Mouse (Mus musculus) cerebellum, postnatal 14 days (tissue): ENCODE measurements around the gene Fbxo46.

Experiments
- DNase-seq, 2 experiments: peaks; one replicate each; pipeline ENCODE4 v3.0.0; 2021; ENCODE audit warnings: mixed read lengths in 2 of 2

Gene Fbxo46

GRCm38 (mm10) chr7:19093537-19094385 is 25.9 kb upstream of the Fbxo46 start:
- peak; percentile 63 to 79 for DNase-seq

DNA sequence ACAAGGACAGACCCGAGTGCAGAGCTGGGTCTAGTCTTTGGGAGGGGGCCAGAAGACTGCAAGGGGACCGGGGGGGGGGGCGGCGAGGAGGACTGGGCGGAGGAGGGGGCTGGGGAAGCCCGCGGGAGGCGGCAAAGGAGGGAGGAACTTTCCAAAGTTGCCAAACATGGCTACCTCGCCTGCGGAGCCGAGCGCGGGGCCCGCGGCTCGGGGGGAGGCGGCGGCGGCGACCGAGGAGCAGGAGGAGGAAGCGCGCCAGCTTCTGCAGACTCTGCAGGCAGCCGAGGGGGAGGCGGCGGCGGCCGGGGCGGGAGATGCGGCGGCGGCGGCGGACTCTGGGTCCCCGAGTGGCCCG is 25.2 kb upstream of the Fbxo46 start, which contains the start of gene Six5:
Gene Six5 (plus strand): TSS at position 124 of the 355 bp plus-strand sequence.
- no peak for DNase-seq

DNA sequence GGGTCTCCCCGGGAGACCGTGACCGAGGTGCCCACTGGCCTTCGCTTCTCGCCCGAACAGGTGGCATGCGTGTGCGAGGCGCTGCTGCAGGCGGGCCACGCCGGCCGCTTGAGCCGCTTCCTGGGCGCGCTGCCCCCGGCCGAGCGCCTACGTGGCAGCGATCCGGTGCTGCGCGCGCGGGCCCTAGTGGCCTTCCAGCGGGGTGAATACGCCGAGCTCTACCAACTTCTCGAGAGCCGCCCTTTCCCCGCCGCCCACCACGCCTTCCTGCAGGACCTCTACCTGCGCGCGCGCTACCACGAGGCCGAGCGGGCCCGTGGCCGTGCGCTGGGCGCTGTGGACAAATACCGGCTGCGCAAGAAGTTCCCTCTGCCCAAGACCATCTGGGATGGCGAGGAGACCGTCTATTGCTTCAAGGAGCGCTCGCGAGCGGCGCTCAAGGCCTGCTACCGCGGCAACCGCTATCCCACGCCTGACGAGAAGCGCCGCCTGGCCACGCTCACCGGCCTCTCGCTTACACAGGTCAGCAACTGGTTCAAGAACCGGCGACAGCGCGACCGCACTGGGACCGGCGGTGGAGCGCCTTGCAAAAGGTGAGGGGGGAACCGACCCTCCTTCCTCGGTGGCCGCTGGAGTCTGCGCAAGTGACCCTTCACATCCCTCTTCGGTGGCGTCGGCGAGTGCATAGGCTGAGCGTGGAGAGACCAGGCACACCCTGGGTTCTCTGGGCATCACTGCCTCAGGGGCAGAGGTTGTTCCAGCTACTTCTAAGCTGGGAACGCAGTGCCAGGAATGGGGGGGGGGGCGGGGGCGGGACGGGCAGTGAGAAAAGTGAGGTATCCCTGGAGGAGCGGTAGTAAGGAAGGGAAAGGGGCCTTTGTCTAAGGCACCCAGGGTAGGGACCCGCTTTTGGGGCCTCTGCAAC is 24.6 kb upstream of the Fbxo46 start:
- peak; percentile 36 to 37 for DNase-seq

GRCm38 (mm10) chr7:19095751-19096110 is 23.9 kb upstream of the Fbxo46 start:
- peak in 1 of 2 experiments; percentile 43 for DNase-seq

GRCm38 (mm10) chr7:19096421-19096976 is 23.2 kb upstream of the Fbxo46 start:
- no peak for DNase-seq

- DNase-seq = no peak
Measured at GRCm38 (mm10) chr7:19097217-19097616, 22.4 kb upstream of the Fbxo46 start.

DNA sequence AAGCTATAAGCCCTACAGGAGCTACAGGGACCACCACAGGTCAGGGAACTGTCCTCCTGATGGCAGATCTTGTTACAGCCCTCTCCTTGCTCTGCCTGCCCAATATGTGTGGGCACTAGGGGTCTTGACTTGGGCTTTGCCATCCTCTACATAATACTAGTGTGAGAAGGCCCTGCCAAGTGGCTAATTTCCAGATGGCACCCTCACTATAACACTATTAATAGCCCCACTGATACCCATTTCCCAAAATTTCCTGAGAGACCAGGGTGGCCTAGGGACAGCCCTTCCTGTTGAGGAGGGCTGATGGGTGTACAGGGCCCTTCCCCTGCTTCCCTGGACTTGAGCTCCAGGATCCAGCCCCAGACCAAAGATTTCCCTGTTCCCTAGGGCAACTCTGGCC is 21.8 kb upstream of the Fbxo46 start:
- peak in 1 of 2 experiments; percentile 59 for DNase-seq

DNA sequence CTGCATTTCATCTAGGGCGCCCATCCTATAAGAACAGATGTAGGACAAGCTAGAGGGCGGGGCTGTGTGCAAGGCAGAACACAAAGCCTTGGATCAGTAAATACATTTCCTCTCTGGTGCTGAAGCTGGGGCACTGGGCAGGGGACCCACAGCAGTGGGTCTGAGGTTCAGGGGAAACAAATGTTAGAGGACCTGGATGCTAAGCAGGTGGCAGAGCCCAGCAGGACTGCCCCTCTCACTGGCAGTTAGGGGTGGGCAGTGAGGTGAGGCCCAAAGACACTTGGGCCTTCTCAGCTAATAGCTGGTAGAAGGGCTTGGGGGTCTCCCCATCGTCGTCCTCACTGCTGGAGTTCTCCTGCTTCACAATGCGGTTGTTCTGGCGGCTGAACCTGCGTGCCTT is 20.8 kb upstream of the Fbxo46 start:
- no peak for DNase-seq

DNA sequence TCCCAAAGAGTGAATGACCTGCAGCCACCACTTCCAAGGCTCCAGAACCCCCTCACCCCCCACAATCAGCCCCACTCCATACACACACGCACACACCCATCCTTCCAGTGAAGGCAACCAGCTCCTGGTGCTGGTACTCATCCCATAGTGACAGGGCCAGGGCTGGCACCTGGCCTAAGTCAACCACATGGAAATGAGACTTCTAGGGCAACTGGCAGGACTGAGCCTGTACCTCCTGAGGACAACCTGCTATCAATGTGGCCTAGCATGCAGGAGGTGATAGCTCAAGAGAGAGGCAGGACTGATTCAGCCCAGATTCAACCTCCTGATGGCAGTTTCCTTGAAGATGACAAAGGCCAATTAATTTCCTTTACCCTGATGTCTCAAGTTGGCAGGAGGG is 19.4 kb upstream of the Fbxo46 start:
- DNase-seq = no peak

- no peak for DNase-seq
Measured at GRCm38 (mm10) chr7:19103741-19104140, 15.9 kb upstream of the Fbxo46 start.

- no peak for DNase-seq
Measured at GRCm38 (mm10) chr7:19104486-19104885, 15.2 kb upstream of the Fbxo46 start.

DNA sequence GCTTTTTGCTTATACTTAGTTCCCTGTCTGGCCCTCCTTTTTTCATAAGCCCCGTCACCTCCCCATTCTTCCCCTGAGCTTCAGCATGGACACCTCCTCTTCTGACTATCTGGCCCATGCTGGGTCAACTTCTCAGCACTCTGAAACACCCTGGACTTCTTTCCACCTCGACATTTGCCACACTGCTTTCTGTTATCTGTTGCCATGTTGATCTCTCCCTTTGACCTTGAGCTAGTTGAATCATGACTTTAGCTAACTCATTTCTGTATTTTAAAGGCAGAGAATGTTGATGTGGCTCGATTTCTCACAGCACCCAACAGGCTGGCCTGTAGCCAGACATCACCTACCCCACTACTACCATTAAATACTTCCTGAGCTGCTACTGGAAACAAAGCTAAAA is 12.2 kb upstream of the Fbxo46 start:
- DNase-seq = no peak

GRCm38 (mm10) chr7:19109565-19109964 is 10.1 kb upstream of the Fbxo46 start:
- DNase-seq = no peak

DNA sequence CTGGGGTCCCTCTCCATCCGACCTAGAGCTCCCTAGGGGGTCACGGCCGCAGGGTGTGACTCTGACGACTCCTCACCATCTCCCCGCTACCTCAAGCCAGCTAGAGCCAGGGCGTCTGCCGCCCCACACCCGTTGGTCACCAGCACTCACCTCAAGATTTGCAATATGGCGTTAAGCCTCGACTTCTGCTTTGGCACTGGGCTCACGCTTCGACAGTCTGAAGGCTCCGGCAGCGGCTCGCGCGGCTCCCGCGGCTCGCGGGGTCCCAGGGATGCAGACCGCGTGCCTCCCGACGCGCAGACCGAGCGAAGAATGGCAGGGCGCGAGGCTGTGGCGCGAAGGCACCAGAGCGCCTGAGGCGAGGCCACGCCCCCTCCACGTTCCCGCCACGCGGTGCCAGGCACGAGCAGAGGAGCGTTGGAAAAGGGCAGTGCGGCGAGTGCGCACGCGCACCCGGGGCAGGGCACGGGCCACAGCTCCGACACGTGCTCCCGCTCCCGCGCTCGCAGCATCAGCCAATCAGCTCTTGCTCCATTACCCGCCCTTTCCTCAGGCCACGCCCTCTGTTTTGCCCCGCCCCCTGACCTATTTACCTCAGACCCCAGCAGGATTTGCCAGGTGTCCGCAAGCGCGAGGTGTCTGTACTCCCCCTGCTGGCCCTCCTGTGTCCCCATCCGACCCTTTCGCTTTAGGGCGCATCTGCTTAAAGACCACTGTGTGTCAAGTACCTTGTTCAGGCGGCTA is 1.5 kb upstream of the Fbxo46 start, which contains the start of gene Gm4969:
Gene Gm4969 (minus strand): TSS at position 341 of the 744 bp plus-strand sequence.
- DNase-seq = peak; percentile 78 to 88

DNA sequence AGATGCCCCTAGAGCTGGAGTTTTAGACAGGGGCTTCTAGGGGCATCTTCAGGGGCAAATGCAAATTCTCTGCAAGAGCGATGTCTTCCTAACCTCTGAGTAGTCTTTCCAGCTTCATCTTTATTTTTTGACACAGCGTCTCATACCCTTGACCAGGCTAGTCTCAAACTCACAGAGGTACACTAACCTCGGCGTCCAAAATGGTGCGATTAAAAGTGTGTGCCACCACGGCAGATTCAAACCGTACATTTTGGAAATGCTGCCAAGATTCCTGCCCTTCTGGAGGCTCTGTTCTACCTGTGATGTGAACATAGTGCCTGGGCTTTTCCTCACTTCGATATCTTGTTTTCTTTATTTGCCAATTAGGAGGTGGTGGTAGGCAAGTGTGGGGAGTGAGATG is 576 bp upstream of the Fbxo46 start:
- DNase-seq = no peak

DNA sequence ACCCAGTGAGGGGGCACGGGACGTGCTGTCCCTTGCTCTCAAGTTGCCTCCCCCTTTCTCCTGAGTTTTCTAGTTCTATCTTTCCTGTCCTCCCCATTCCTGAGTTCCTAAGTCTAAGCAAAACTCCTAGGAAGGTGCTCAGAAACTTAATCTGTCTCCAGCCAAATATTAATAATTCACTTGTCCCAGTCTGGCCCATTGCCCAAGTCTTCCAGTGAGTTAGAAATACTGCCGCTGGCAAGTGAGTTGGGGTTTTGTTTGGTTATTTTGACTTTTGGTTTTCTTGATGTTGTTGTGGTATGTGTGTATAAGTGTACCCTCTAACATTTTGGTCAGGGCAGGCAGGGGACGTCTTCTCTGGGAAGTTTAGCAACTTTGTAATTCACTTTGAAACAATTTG is 2.0 kb downstream of the Fbxo46 start:
- no peak for DNase-seq

DNA sequence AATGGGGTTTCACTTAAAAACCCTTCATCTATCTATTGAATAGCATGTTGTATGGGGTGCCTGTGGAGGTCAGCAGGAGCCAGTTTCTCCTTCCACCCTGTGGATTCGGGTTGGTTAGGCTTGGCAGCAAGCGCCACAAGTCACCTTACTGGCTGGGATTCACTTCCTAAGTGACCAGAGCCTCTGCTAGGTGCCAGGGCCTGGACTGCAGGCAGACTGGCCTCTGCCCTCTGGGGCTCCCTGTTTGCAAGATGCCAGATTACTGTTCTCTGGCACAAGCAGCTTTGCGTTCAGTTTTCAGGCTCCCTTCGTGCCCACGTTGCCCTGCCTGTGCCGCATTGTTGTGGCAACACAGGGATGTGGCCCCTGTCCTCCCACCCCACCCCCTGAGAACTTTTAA is 5.1 kb downstream of the Fbxo46 start:
- DNase-seq = no peak

DNA sequence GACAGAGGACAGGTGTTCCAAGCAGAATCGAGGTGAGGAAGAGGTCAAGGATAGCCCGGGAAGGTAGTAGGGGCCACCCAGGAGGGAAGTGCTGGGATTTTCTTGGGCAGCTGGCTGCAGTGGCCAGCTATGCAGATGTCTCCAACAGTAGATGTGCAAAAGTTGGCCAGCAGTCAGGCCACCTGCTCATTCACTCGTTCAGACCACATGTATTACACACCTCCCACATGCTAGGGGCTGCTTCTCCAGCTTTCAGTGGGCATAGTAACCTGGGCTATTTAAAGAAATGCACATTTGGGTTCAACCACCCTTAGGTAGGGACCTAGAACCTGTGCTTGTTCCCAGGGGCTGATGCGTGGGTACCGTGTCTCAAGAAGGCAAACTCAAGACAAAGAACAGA is 8.1 kb downstream of the Fbxo46 start:
- no peak for DNase-seq

- DNase-seq = no peak
Measured at GRCm38 (mm10) chr7:19129396-19129795, 9.7 kb downstream of the Fbxo46 start.

DNA sequence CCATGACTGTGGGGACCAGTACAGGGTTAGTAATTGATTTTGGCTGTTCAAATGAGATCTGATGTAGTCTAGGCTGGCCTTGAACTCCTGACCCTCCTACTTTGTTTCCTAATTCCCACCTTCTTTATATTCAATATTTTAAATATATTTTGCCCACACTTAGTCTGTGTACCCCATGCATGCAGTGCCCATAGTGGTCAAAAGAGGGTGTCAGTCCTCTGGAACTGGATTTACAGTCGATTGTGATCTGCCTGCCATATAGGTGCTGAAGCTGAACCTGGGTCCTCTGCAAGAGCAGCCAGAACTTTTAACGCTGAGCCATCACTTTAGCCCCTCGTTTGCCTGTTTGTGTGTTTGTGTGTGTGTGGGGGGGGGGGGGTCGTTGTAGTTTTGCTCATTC is 11.0 kb downstream of the Fbxo46 start:
- DNase-seq = peak in 1 of 2 experiments; percentile 55

DNA sequence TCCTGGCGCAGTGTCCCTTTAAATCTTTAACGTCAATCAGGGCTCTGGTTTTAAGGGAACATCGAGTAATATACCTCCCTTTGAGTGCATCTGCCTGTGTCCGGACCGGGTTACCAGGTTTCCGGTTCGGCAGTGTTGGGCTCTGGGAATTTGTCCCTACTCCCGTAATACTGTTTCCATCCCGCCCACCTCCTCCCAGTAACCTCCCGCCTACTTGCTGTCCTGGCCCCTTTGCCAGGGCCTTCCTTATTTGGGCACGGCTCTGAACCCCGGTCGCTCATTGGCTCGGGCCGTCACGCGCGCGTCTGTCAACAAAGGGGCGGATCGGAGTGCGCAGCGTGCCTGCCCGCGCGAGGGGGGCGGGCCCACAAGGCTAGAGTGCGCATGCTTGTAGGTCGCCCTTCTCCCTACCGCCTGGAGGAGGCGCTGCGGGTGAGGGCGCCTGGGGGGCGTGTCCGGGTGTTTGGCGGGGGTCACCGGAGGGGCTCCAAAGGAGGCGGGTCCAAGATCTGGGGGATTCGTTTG is 11.7 kb downstream of the Fbxo46 start:
- DNase-seq = peak; percentile 97 to 98

- peak in 1 of 2 experiments; percentile 33 for DNase-seq
Measured at GRCm38 (mm10) chr7:19136168-19136567, 16.5 kb downstream of the Fbxo46 start.
